Mouse (Mus musculus) neural tube, embryonic 15.5 days (tissue): ENCODE results near the gene Nprl3. TPM values are rescaled to one million over a fixed set of nuclear protein-coding genes. Genes with fewer than 3 reads are reported as not detected.

Source experiments
- ATAC-seq: fragments of 200-750 bp; cut with Nextera tagmentation; 2 replicates; pipeline ENCODE4 v1.8.0; 2017; ENCODE audit warnings: mild to moderate bottlenecking, moderate TSS enrichment, moderate library complexity; ENCODE audit not compliant: low FRiP score
- H3K27ac ChIP-seq: fragments of 300-500 bp; sonication (generic); replicated peaks from 2 replicates; pipeline ENCODE4 v1.5.1; 2015; ENCODE audit warnings: mild to moderate bottlenecking, inconsistent platforms
- H3K27me3 ChIP-seq: fragments of 300-500 bp; sonication (generic); replicated peaks from 2 replicates; pipeline ENCODE4 v1.6.1; 2015; ENCODE audit warnings: inconsistent platforms
- H3K36me3 ChIP-seq: fragments of 300-500 bp; sonication (generic); 2 replicates; pipeline ENCODE4 v1.6.1; 2015; ENCODE audit warnings: inconsistent platforms
- H3K4me1 ChIP-seq: fragments of 300-500 bp; sonication (generic); 2 replicates; pipeline ENCODE4 v1.6.1; 2015; ENCODE audit warnings: inconsistent platforms
- H3K4me2 ChIP-seq: fragments of 300-500 bp; sonication (generic); 2 replicates; pipeline ENCODE4 v1.6.1; 2015; ENCODE audit warnings: inconsistent platforms, mild to moderate bottlenecking, moderate library complexity
- H3K4me3 ChIP-seq: fragments of 300-500 bp; sonication (generic); replicated peaks from 2 replicates; pipeline ENCODE4 v1.5.1; 2015; ENCODE audit warnings: mild to moderate bottlenecking, inconsistent platforms
- H3K9ac ChIP-seq: fragments of 300-500 bp; sonication (generic); replicated peaks from 2 replicates; pipeline ENCODE4 v1.6.1; 2015; ENCODE audit warnings: mild to moderate bottlenecking, inconsistent platforms
- H3K9me3 ChIP-seq: fragments of 300-500 bp; sonication (generic); replicated peaks from 2 replicates; pipeline ENCODE4 v1.6.1; 2016; ENCODE audit warnings: inconsistent platforms
- WGBS: fragments of 180-500 bp; shearing (Covaris S2); methylation state at CpG from one replicate; pipeline ENCODE4 v1.1.7; 2015; ENCODE audit warnings: mixed read lengths; 5-methylcytosine and 5-hydroxymethylcytosine counted together
- polyA plus RNA-seq: library from polyadenylated mRNA; unstranded; fragments of >200 nt; fragmentation: Nextera tagmentation; extraction: Ambion mirVana; gene quantifications from 2 replicates; pipeline ENCODE4 v1.2.1, GENCODE M21; 2015

Gene Nprl3
- polyA plus RNA-seq, 1 experiment from 2014 or later, result 38.8 TPM

GRCm38 (mm10) chr11:32230220-32230619 lies 37.3 kb downstream of the Nprl3 start:
- no peaks in the 10 kb centered on the region for H3K9me3 ChIP-seq
- no peak overlapping the region for H3K4me2 ChIP-seq
- H3K27ac ChIP-seq, result no peak overlapping the region
- H3K4me1 ChIP-seq, result peaks cover 55% of the 10 kb centered on the region
- H3K4me3 ChIP-seq, result no peak overlapping the region
- peaks cover 45% of the 10 kb centered on the region for H3K36me3 ChIP-seq
- WGBS, result 77% methylated on average over 4 of the region's 4 CpGs
- ATAC-seq, result no peak
- no peak overlapping the region for H3K9ac ChIP-seq
- H3K27me3 ChIP-seq, result no peaks in the 10 kb centered on the region

GRCm38 (mm10) chr11:32228292-32228845 lies 39.1 kb downstream of the Nprl3 start:
- H3K27ac ChIP-seq, result no peak overlapping the region
- H3K4me2 ChIP-seq, result no peak overlapping the region
- no peaks in the 10 kb centered on the region for H3K9me3 ChIP-seq
- H3K4me1 ChIP-seq, result peaks cover 49% of the 10 kb centered on the region
- H3K27me3 ChIP-seq, result peaks cover 5% of the 10 kb centered on the region; the same call in 1 of the 2 replicates
- H3K9ac ChIP-seq, result no peak overlapping the region
- WGBS, result 91% methylated on average over 3 of the region's 3 CpGs
- H3K4me3 ChIP-seq, result no peak overlapping the region
- H3K36me3 ChIP-seq, result peaks cover 33% of the 10 kb centered on the region
- ATAC-seq, result no peak

- no peaks in the 10 kb centered on the region for H3K9me3 ChIP-seq
- ATAC-seq, result no peak
- H3K4me2 ChIP-seq, result peak overlapping the region; percentile 74
- peaks cover 55% of the 10 kb centered on the region for H3K4me1 ChIP-seq
- H3K36me3 ChIP-seq, result peaks cover 29% of the 10 kb centered on the region
- WGBS, result 88% methylated on average over 9 of the region's 9 CpGs
- peaks cover 11% of the 10 kb centered on the region; the same call in 1 of the 2 replicates for H3K27me3 ChIP-seq
- H3K4me3 ChIP-seq, result peak overlapping the region; percentile 70; the same call in 1 of the 2 replicates
- no peak overlapping the region for H3K27ac ChIP-seq
- H3K9ac ChIP-seq, result peak overlapping the region; percentile 89
Observed at GRCm38 (mm10) chr11:32227555-32227954, 40.0 kb downstream of the Nprl3 start.

GRCm38 (mm10) chr11:32227041-32227440 lies 40.5 kb downstream of the Nprl3 start:
- peak overlapping the region; percentile 70 for H3K4me3 ChIP-seq
- no peaks in the 10 kb centered on the region for H3K9me3 ChIP-seq
- no peak; the same call in 1 of the 2 replicates for ATAC-seq
- H3K9ac ChIP-seq, result peak overlapping the region; percentile 89
- H3K36me3 ChIP-seq, result peaks cover 28% of the 10 kb centered on the region
- 44% methylated on average over 1 of the region's 1 CpGs for WGBS
- peaks cover 16% of the 10 kb centered on the region; the same call in 1 of the 2 replicates for H3K27me3 ChIP-seq
- peak overlapping the region; percentile 74 for H3K4me2 ChIP-seq
- peaks cover 60% of the 10 kb centered on the region for H3K4me1 ChIP-seq
- H3K27ac ChIP-seq, result peak overlapping the region; percentile 88

- H3K4me3 ChIP-seq, result peak within 1 kb of the TSS; percentile 70
- 4% methylated on average over 47 of the region's 47 CpGs for WGBS
- H3K9ac ChIP-seq, result peak within 1 kb of the TSS; percentile 89
- H3K9me3 ChIP-seq, result no peaks in the 10 kb centered on the region
- peak within 1 kb of the TSS; percentile 74 for H3K4me2 ChIP-seq
- peaks cover 20% of the 10 kb centered on the region for H3K36me3 ChIP-seq
- peaks cover 65% of the 10 kb centered on the region for H3K4me1 ChIP-seq
- H3K27me3 ChIP-seq, result peaks cover 18% of the 10 kb centered on the region; the same call in 1 of the 2 replicates
- peak; percentile 90 for ATAC-seq
- peak within 1 kb of the TSS; percentile 88 for H3K27ac ChIP-seq
Observed at GRCm38 (mm10) chr11:32226124-32226871, 41.2 kb downstream of the Nprl3 start, which contains the start of gene Mpg. Gene Mpg, plus strand, starts transcription at chr11:32226505.

GRCm38 (mm10) chr11:32225222-32226104 lies 42.0 kb downstream of the Nprl3 start:
- H3K9me3 ChIP-seq, result no peaks in the 10 kb centered on the region
- no peak overlapping the region for H3K9ac ChIP-seq
- H3K4me1 ChIP-seq, result peaks cover 73% of the 10 kb centered on the region
- 56% methylated on average over 7 of the region's 7 CpGs for WGBS
- H3K27me3 ChIP-seq, result peaks cover 24% of the 10 kb centered on the region; the same call in 1 of the 2 replicates
- peaks cover 12% of the 10 kb centered on the region; the same call in 1 of the 2 replicates for H3K36me3 ChIP-seq
- peak overlapping the region; percentile 88 for H3K27ac ChIP-seq
- H3K4me3 ChIP-seq, result 0 out of 2 replicates have a peak overlapping the region, but pooled peaks have one; percentile 70
- peak overlapping the region; percentile 74 for H3K4me2 ChIP-seq
- ATAC-seq, result no peak

- Histone ChIP-seq H3K4me3 (no peak overlapping the region), H3K27ac (peak overlapping the region; percentile 88), H3K9ac (no peak overlapping the region), H3K4me1 (peaks cover 81% of the 10 kb centered on the region), H3K9me3 (no peaks in the 10 kb centered on the region), H3K4me2 (no peak overlapping the region), H3K27me3 (peaks cover 24% of the 10 kb centered on the region; the same call in 1 of the 2 replicates), H3K36me3 (peaks cover 9% of the 10 kb centered on the region; the same call in 1 of the 2 replicates)
- WGBS, result 31% methylated on average over 4 of the region's 4 CpGs
- no peak for ATAC-seq
Observed at GRCm38 (mm10) chr11:32224468-32225139, 42.9 kb downstream of the Nprl3 start.

- no peak overlapping the region for H3K9ac ChIP-seq
- H3K4me2 ChIP-seq, result no peak overlapping the region
- no peak for ATAC-seq
- WGBS, result 65% methylated on average over 4 of the region's 4 CpGs
- no peak overlapping the region for H3K27ac ChIP-seq
- H3K36me3 ChIP-seq, result 0 out of 2 replicates have a peak, but pooled peaks cover 4% of the 10 kb centered on the region
- H3K4me1 ChIP-seq, result peaks cover 84% of the 10 kb centered on the region
- no peak overlapping the region for H3K4me3 ChIP-seq
- no peaks in the 10 kb centered on the region for H3K9me3 ChIP-seq
- peaks cover 24% of the 10 kb centered on the region; the same call in 1 of the 2 replicates for H3K27me3 ChIP-seq
Observed at GRCm38 (mm10) chr11:32223297-32223967, 44.1 kb downstream of the Nprl3 start.

- no peak for ATAC-seq
Observed at GRCm38 (mm10) chr11:32222570-32223194, 44.8 kb downstream of the Nprl3 start.

GRCm38 (mm10) chr11:32221951-32222409 lies 45.5 kb downstream of the Nprl3 start, which contains the start of gene Rhbdf1:
Gene Rhbdf1, minus strand, starts transcription at chr11:32222300.
- peak within 1 kb of the TSS; percentile 69 for H3K9ac ChIP-seq
- WGBS, result under 1% methylated on average over 42 of the region's 72 CpGs
- no peaks in the 10 kb centered on the region for H3K9me3 ChIP-seq
- peak; percentile 5; the same call in 1 of the 2 replicates for ATAC-seq
- H3K36me3 ChIP-seq, result no peaks in the 10 kb centered on the region
- peak within 1 kb of the TSS; percentile 62 for H3K4me3 ChIP-seq
- H3K4me2 ChIP-seq, result peak within 1 kb of the TSS; percentile 98
- peaks cover 80% of the 10 kb centered on the region for H3K4me1 ChIP-seq
- H3K27me3 ChIP-seq, result peaks cover 24% of the 10 kb centered on the region; the same call in 1 of the 2 replicates
- peak within 1 kb of the TSS; percentile 81 for H3K27ac ChIP-seq

More at GRCm38 (mm10) chr11:32222570-32223194, 44.8 kb downstream of the Nprl3 start:
- Histone ChIP-seq H3K9me3 (no peaks in the 10 kb centered on the region), H3K27me3 (peaks cover 24% of the 10 kb centered on the region; the same call in 1 of the 2 replicates), H3K4me2 (peak overlapping the region; percentile 98), H3K9ac (peak overlapping the region; percentile 69), H3K4me3 (peak overlapping the region; percentile 62), H3K27ac (peak overlapping the region; percentile 81; the same call in 1 of the 2 replicates), H3K36me3 (no peaks in the 10 kb centered on the region), H3K4me1 (peaks cover 83% of the 10 kb centered on the region)
- 8% methylated on average over 21 of the region's 21 CpGs for WGBS
